Mouse (Mus musculus) Patski (cell line): ENCODE data around the gene Plcb1. TPM values are rescaled to one million over a fixed set of nuclear protein-coding genes. Genes with fewer than 3 reads are reported as not detected.

ENCODE experiments used
- ATAC-seq: fragments of 100-300 bp; one replicate; pipeline ENCODE4 v1.8.0; 2021
- CTCF ChIA-PET: fragments of 350-600 bp; sonication (Branson Sonifier 250); formaldehyde crosslinking; loops from one replicate; lab custom pipeline; 2022; ENCODE audit warnings: inconsistent platforms; lab: Charles Lee
- POLR2A ChIA-PET: fragments of 350-600 bp; sonication (Branson Sonifier 250); formaldehyde crosslinking; loops from one replicate; lab custom pipeline; 2022; ENCODE audit warnings: antibody characterized with exemption, inconsistent platforms; lab: Charles Lee
- DNase-seq: peaks from one replicate; pipeline ENCODE4 v3.0.0-alpha.2; 2011; ENCODE audit warnings: low read depth, low spot score
- H3K27me3 ChIP-seq: fragments of 371-371 bp; one replicate; pipeline ENCODE4 v1.5.1; 2021
- CTCF ChIP-seq: fragments of 100-300 bp; IDR thresholded peaks from one replicate; pipeline ENCODE4 v1.5.1; 2021
- in situ Hi-C: fragments of 300-500 bp; cut with MboI; formaldehyde crosslinking; loops from 3 replicates; pipeline ENCODE4 v1.11.1; 2018; ENCODE audit warnings: low pct_unique_long_range_greater_than_20kb, mixed read lengths
- polyA plus RNA-seq: library from polyadenylated mRNA; unstranded; gene quantifications from one replicate; pipeline ENCODE4 v1.2.3, GENCODE M21; 2021

The Plcb1 gene
- polyA plus RNA-seq, 1 experiment from 2014 or later = 0.09 TPM

DNA sequence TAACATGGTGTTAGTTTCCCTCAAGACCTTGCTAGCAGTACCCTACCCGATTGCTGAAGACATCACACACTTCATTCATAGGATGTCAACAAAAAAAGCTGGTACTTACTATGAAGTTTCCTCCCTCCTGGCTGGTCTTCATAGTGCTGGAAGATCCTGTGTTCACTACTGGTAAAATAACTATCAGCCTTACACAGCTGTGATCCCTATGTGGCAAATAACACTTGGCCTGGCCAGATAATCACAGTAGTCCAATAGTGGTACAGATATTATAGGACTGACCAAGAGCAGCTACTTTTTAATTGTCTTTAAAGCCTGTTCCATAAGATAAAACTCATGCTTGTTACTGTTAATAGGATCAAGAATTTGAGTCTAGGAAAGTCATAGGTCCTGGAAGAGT is 52.3 kb downstream of the Plcb1 start:
- ATAC-seq (no peak), DNase-seq (no peak)
- in situ Hi-C loops = no loop called here
- no peak for TF ChIP-seq CTCF
- no peaks in the 10 kb centered on the region for H3K27me3 ChIP-seq
- ChIA-PET CTCF (interaction anchor here (1.3 kb wide), 1 partner anchor 29 kb away, joined by 3 read pairs; no protein-coding TSS in a partner anchor), POLR2A (no interaction called here)

DNA sequence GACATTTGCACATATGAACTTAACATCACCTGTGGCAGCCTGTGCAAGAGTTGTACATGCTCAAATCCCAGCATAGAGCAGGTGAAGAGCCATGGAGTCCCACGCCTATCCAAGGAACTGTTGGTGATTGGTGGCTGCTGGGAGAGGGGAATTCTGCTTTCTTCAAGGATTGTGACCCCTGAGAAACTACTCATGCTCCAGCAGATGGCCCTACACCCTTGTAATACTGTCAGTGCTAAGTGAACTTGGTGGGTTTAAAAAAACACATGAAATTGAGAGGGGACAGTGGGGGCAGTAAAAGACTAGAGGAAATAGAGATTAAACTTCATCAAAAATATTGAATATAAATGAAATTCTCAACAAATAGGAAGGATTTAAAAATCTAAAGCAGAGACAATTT is 53.0 kb downstream of the Plcb1 start:
- ChIA-PET POLR2A (no interaction called here), CTCF (interaction anchor here (1.3 kb wide), 1 partner anchor 30 kb away, joined by 3 read pairs; no protein-coding TSS in a partner anchor)
- no peak for TF ChIP-seq CTCF
- H3K27me3 ChIP-seq = no peaks in the 10 kb centered on the region
- no peak for DNase-seq
- in situ Hi-C loops = no loop called here
- no peak for ATAC-seq

DNA sequence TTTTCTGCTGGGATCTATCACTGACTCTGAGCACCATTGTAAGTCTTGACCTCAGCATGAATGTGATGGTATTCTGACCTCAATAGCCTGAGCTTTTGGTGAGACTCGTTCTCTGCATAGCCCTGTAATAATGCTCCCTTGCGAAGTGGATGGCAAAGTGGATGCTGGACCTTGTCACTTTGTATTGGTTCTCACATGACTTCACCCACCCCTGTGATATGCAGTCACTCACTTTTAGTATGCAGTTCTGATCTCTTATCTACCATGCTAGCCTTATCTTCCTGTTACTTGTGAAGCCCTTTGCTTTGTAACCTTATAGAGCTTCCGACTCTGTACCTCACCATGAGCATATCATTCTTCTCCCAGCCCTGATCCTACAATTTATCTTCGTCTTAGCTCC is 57.0 kb downstream of the Plcb1 start:
- no peak for ATAC-seq
- in situ Hi-C loops = no loop called here
- ChIA-PET POLR2A (no interaction called here), CTCF (interaction anchor here (1.0 kb wide), 1 partner anchor 92 kb away, joined by 3 read pairs; no protein-coding TSS in a partner anchor)
- TF ChIP-seq CTCF = no peak
- DNase-seq = no peak
- no peaks in the 10 kb centered on the region for H3K27me3 ChIP-seq

DNA sequence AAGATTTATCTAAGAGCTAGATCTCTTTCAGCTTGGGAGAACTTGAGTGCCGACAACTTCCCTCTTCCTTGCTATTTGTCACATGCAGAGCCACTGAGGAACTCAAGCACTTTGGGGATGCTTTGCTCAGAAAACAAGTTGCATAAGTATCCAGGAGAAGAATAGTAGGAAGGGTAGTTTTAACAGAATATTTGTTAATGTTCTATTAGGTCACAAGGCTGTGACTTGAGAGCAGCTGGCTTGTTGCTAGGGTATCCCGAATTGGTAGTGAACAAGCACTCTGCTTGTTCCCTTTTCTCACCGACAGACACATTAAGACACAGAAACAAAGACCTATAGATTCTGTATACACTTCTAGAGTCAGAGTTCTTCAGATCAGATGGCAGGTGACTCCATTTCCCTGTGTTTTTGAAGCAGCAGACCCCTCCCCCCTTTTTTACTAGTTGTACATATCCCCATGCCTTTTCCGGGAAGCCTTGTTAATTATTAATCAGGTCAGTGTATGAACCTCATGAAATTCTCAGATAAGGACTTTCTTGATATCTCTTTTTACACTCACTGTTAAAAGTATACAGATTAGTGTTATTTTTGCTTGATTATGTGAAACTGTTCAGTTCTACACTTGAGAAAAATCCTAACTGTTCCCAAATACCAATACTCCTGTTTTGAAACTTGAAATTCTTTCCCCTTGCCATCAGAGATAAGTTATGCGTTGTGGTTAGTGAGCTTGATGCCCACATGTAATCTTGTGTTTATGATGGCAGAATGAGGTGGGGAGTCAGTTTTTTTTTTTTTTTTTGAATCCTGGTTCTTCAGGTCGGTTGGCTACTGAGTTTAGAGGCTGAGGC is 58.7 kb downstream of the Plcb1 start:
- CTCF ChIA-PET = no interaction called here
- no peak for TF ChIP-seq CTCF
- in situ Hi-C loops = no loop called here
- ATAC-seq = no peak
- DNase-seq = no peak
- POLR2A ChIA-PET = interaction anchor here (0.7 kb wide), 1 partner anchor 41 kb away, joined by 4 read pairs; no protein-coding TSS in a partner anchor
- H3K27me3 ChIP-seq = no peaks in the 10 kb centered on the region

DNA sequence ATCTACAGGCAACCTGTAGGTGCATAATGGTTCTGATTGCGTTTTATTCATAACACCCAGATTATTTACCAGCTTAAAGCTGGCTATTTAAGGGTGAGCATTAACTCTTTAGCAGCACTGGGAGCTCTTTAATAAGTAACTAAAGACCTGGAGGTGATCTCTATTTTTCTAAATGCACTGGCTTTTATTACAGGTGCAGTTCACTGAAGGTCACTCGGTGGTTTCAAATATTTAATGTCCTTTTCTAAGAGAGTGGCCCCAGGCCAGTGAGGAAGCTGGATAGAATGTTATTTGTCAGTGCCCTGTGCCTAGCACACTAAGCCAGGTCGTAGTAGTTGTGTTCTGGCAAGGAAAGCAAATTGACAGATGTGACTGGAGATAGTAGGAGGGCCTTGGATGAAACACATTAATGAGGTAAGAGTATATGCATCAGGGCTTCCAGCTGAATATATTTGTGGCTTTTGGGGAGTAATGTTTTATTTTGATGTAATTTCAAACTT is 59.4 kb downstream of the Plcb1 start:
- ChIA-PET POLR2A (interaction anchor here (0.7 kb wide), 1 partner anchor 40 kb away, joined by 4 read pairs; no protein-coding TSS in a partner anchor), CTCF (interaction anchor here (1.4 kb wide), 1 partner anchor 12 kb away, joined by 4 read pairs; no protein-coding TSS in a partner anchor)
- no peak for TF ChIP-seq CTCF
- in situ Hi-C loops = no loop called here
- DNase-seq (no peak), ATAC-seq (no peak)
- H3K27me3 ChIP-seq = no peaks in the 10 kb centered on the region

DNA sequence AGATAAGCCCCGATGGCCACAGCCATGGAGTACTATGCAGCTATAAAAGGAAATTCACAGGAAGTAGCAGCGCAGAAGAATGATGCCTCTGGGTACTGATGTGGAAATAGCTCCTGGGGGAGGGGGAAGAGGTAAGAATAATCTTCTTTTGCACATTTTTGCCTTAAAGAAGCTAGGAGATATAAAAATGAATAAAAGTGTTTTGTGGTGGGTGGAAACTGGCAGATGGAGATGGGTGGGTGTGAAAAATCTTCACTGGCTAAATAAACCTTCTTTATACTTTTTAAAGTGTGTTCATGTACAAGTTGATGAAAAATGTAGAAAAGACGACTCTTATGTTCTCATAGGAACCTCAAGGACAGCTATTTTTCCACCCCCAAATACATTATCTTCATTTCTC is 60.7 kb downstream of the Plcb1 start:
- CTCF ChIA-PET = interaction anchor here (1.0 to 1.4 kb wide), 2 partner anchors 11 to 17 kb away, joined by 3 to 4 read pairs; no protein-coding TSS in a partner anchor

DNA sequence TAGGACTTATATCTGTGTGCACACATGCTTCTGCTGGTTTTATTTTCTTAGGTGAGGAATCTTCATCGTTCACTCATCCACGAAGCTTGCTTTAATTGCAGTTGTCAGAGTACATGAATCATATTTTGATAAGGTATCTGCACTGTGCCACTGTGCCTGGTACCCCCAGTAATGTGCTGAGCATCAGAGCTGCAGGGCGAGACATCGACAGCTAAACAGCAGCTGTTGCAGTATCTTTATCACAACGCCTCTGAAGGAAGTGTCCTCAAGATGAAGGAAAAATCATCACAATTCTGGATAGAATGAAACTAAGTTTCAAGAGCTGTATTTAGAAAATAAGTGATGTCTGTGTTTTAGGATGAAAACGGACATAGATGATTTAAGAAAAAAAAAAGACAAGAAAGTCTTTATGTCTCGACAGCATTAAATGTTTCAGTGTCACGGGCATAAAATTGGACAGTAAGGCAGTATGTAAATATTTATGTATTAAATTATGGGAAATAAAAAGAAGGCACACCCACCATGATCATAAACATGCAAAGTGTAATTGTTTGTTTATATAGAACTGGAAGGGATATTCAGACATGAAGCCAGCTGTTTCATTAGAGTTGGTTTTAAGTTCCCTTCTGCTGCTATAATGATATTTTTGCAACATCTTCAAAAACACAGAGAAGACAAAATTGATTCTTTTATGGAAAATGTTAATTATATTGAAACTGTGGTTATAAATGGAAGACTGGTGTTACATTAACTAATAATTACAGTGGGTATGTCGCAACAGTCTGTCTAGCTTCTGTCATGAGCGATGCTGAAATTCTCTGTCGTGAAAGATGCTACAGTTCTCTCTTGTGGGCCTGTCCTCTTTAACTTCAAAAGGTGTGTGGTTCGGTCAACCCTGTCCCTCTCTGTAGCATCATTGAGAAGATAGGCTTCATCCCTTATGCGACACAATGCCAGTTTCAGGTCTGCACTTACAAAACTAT is 65.6 kb downstream of the Plcb1 start:
- peaks cover 4% of the 10 kb centered on the region for H3K27me3 ChIP-seq
- POLR2A ChIA-PET = no interaction called here
- DNase-seq (no peak), ATAC-seq (no peak)
- TF ChIP-seq CTCF = no peak
- CTCF ChIA-PET = interaction anchor here (1.7 kb wide), 1 partner anchor 13 kb away, joined by 4 read pairs; no protein-coding TSS in a partner anchor
- in situ Hi-C loops = no loop called here

More for the DNA sequence above, 60.7 kb downstream of the Plcb1 start:
- TF ChIP-seq CTCF = no peak
- no peak for DNase-seq
- ATAC-seq = no peak
- POLR2A ChIA-PET = no interaction called here
- no peaks in the 10 kb centered on the region for H3K27me3 ChIP-seq
- in situ Hi-C loops = no loop called here

DNA sequence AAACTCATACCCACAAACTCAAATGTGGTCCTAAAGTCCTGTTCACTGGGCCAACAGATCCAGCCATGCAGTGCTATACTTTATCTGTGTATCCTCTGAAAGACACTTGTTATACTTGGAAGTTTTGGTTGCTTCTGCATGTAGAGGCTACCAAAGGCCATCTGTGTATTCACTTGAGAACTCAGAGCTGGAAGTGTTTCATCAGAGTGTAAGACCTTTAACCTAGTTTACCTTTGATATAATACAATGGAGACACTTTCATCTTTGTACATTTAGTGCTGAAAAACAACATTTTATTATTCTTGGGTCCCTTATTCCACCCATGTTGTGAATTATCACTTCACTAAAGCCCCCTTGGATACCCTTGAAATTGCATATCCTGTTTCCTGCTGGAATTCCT is 70.4 kb downstream of the Plcb1 start:
- peaks cover 7% of the 10 kb centered on the region for H3K27me3 ChIP-seq
- in situ Hi-C loops = no loop called here
- ChIA-PET POLR2A (no interaction called here), CTCF (no interaction called here)
- DNase-seq (no peak), ATAC-seq (no peak)
- TF ChIP-seq CTCF = no peak

DNA sequence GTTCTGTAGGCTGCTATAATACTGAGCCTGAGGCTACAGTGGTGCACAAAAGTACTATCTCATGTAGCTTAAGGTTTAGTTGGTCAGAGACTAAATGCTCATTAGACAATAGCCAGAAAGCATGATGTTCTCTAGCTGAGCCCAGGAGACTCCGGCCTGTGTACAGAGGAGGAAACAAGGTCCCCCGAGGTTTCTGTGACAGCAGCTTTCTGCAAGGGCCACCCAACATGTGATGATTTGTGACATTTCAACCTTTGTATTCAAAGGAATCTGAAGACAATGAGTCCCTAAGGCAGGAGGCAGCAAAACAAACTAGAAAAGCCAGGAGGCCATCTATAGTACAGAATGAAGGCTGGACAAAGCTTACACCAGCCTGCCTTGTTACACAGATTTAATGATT is 70.8 kb downstream of the Plcb1 start:
- no peak for ATAC-seq
- ChIA-PET CTCF (interaction anchor here (1.5 kb wide), 1 partner anchor 11 kb away, joined by 4 read pairs; no protein-coding TSS in a partner anchor), POLR2A (no interaction called here)
- no peak for TF ChIP-seq CTCF
- peaks cover 7% of the 10 kb centered on the region for H3K27me3 ChIP-seq
- DNase-seq = no peak
- in situ Hi-C loops = no loop called here
